Mouse (Mus musculus) urinary bladder, postnatal 14 days (tissue): ENCODE data around the gene Gopc.
"Not testable (repeated sequence)": the region's sequence is repeated elsewhere in the genome, so short reads cannot be mapped to it uniquely, and the experiment has no call there.

Experiments
- DNase-seq: peaks from one replicate; pipeline ENCODE4 v3.0.0; 2021; ENCODE audit warnings: low spot score

Gene Gopc

GRCm38 (mm10) chr10:52295934-52296333 is 86.0 kb downstream of the Gopc start:
- DNase-seq: no peak

- no peak for DNase-seq
These were observed 87.9 kb downstream of the Gopc start for GRCm38 (mm10) chr10:52293921-52294577.

- not testable (repeated sequence) for DNase-seq
These were observed 89.5 kb downstream of the Gopc start for GRCm38 (mm10) chr10:52292391-52292790.

GRCm38 (mm10) chr10:52289261-52289660 is 92.7 kb downstream of the Gopc start:
- no peak for DNase-seq

DNA sequence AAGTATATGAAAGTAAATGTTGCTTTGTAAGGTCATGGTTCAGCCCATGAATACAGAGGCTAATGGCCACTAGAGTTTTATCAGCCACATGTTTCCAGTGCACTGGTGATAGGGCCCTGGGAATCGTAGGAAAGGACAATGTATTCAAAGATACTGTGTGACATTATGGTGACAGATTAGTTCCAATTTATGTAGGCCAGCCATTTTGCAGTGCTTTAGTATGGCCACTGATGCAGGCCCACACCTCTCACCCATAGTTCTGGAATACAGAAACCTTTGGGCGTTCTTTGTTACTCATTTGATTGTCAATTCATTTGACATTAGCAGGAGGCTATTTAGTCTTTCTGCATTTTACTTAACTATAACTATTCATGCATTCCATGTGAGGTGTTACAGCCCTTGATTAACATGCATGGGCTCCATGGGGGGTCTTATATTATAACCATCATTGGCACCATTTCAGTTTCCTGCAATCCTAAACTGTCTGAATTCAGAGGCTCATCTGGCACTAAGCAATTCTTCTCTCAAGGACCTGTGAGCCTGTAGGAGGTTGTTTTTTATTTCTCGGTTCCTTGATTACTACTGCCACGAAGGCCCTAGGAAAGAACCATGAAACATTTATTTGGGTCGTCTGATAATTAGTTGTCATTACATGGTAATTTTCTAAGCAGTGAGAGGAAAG is 93.9 kb downstream of the Gopc start:
- no peak for DNase-seq
